Mouse (Mus musculus): ENCODE results near the gene Senp7. TPM values are rescaled to one million over a fixed set of nuclear protein-coding genes. Genes with fewer than 3 reads are reported as not detected.

The Senp7 gene
- polyA plus RNA-seq, 1 experiment from 2014 or later = 18.2 TPM

DNA sequence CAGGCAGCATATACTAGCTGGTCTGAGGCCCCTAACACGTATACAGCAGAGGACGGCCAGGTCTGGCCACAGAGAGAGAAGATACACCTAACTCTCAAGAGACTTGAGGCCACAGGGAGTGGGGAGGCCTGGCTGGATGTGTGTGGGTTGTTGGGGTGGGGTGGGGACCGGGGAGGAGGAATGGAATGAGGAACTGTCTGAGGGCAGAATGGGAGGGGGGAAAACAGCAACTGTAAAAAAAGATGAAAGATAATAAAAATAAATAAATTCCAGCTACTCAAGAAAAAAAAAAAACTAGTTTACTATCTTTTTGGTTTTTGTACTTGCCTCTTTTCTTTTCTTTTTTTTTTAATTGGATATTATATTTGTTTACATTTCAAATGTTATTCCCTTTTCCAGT is 91.8 kb downstream of the Senp7 start:
- no peaks in the 10 kb centered on the region for H3K4me1 ChIP-seq (replicated peaks)
- DNase-seq (no peak), ATAC-seq (ENCODE audit: low read depth) (no peak)
- H3K4me2 ChIP-seq = no peak overlapping the region
- no peaks in the 10 kb centered on the region for H3K27me3 ChIP-seq
- no peak overlapping the region for H3K9ac ChIP-seq
- no peak overlapping the region for H3K27ac ChIP-seq
- H3K9me3 ChIP-seq (replicated peaks) = no peaks in the 10 kb centered on the region
- 50% methylated on average over 3 of the region's 3 CpGs for WGBS (ENCODE audit: insufficient replicate concordance)
- no peak overlapping the region for H3K4me3 ChIP-seq (replicated peaks)
- peaks cover 6% of the 10 kb centered on the region; the same call in 1 of the 2 replicates for H3K36me3 ChIP-seq

DNA sequence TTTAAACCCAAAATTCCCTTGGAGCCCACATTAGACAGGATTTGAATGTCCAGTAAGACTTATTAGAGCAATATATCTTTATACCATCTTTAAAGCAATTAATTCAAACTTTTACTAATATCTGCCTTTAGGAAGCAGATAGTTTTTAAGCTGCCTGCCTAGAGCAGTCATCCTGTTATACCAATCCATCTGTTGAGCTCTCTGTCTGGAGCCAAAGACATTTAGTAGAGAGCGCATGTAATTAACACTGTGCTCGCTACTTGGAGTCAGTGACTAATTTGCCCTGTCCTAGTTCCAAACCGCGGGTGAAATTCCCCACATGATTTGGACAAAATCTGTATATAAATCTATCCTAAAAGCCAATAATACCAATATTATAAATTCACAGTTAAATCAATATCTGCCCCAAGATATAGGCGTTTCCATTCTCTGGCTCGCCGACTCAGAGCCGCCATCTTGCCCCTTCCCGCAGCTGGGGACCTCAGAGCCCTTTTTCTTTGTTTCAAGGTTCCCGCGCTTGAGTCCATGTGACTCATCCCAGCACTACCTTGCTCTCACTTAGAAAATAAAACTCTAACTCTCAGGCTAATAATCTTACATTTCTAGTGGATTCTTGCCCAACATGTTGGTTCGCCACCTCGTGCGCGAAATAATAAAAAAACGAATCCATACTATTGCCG is 96.9 kb downstream of the Senp7 start:
- WGBS (ENCODE audit: insufficient replicate concordance) = 94% methylated on average over 17 of the region's 17 CpGs
- Histone ChIP-seq H3K4me3 (replicated peaks) (no peak overlapping the region), H3K9ac (no peak overlapping the region), H3K9me3 (replicated peaks) (no peaks in the 10 kb centered on the region), H3K4me1 (replicated peaks) (no peaks in the 10 kb centered on the region), H3K4me2 (no peak overlapping the region), H3K36me3 (0 out of 2 replicates have a peak, but pooled peaks cover 6% of the 10 kb centered on the region), H3K27me3 (no peaks in the 10 kb centered on the region), H3K27ac (no peak overlapping the region)
- no peak for DNase-seq
- ATAC-seq (ENCODE audit: low read depth) = no peak

DNA sequence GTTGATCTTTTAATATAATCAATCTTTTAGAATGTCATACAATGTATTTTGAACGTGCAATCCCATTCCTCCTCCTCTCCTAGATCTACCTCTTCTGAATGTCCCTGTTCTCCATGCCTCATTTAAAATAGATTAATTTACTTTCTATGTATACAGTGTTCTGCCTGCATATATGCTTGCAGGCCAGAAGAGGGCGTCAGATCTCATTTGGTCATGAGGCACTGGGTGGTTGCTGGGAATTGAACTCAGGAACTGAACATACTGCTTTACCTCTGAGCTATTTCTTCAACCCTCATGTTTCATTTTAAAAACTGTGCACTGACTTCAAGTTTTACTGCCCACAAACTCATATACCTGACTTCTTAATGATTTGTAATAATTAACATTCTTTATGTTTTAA is 99.5 kb downstream of the Senp7 start:
- DNase-seq (no peak), ATAC-seq (ENCODE audit: low read depth) (no peak)
- no peaks in the 10 kb centered on the region for H3K9me3 ChIP-seq (replicated peaks)
- H3K4me3 ChIP-seq (replicated peaks) = no peak overlapping the region
- H3K9ac ChIP-seq = no peak overlapping the region
- H3K4me2 ChIP-seq = no peak overlapping the region
- WGBS (ENCODE audit: insufficient replicate concordance) = 32% methylated on average over 2 of the region's 2 CpGs
- H3K27ac ChIP-seq = no peak overlapping the region
- no peaks in the 10 kb centered on the region for H3K4me1 ChIP-seq (replicated peaks)
- H3K36me3 ChIP-seq = 0 out of 2 replicates have a peak, but pooled peaks cover 3% of the 10 kb centered on the region
- H3K27me3 ChIP-seq = no peaks in the 10 kb centered on the region

DNA sequence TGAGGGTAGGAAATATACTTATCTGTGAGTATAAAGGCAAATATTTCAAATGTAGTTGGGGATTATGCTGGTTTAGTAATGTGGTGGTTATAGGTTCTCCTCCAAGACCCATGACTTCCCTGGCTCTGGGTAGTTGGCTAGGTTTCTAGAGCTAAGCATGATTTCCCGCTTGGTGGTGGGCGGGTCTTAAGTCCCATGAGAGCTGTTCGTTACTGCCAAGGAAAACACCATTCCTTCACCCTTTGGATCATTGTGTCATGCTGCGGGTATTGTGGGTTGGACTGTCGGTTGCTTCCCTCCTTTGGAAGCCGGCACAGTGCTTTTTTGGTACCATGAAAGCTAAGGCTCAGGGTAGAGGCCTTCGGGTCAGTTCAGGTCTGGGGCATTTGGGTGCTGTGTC is 115.3 kb downstream of the Senp7 start:
- H3K4me3 ChIP-seq (replicated peaks) = no peak overlapping the region
- ATAC-seq (ENCODE audit: low read depth) (no peak), DNase-seq (no peak)
- peaks cover 15% of the 10 kb centered on the region for H3K36me3 ChIP-seq
- no peak overlapping the region for H3K4me2 ChIP-seq
- no peaks in the 10 kb centered on the region for H3K27me3 ChIP-seq
- H3K27ac ChIP-seq = no peak overlapping the region
- H3K9me3 ChIP-seq (replicated peaks) = no peaks in the 10 kb centered on the region
- H3K4me1 ChIP-seq (replicated peaks) = no peaks in the 10 kb centered on the region
- WGBS (ENCODE audit: insufficient replicate concordance) = 85% methylated on average over 7 of the region's 7 CpGs
- H3K9ac ChIP-seq = no peak overlapping the region

DNA sequence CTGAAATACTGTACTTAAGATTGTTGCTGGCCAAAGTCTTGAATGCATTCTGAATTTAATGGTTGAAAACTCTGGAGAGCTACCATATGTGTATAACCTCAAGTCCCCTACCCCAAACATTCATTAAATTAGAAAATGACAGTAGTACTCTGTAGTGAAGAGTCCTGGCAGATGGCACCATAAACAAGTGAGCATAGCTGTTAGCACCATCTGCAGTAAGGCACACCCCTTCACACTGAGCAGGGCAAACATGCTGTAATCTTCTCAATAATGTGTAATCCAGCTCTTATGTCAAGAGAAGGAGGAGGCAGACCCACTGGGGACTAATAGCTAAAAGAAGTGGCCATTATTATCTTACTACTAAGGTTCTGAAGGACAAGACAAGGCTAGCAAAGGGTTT is 122.1 kb downstream of the Senp7 start:
- no peaks in the 10 kb centered on the region for H3K4me1 ChIP-seq (replicated peaks)
- H3K27me3 ChIP-seq = no peaks in the 10 kb centered on the region
- H3K27ac ChIP-seq = no peak overlapping the region
- no peak overlapping the region for H3K9ac ChIP-seq
- ATAC-seq (ENCODE audit: low read depth) (no peak), DNase-seq (no peak)
- H3K36me3 ChIP-seq = peaks cover 30% of the 10 kb centered on the region
- H3K4me2 ChIP-seq = no peak overlapping the region
- no peaks in the 10 kb centered on the region for H3K9me3 ChIP-seq (replicated peaks)
- no peak overlapping the region for H3K4me3 ChIP-seq (replicated peaks)

DNA sequence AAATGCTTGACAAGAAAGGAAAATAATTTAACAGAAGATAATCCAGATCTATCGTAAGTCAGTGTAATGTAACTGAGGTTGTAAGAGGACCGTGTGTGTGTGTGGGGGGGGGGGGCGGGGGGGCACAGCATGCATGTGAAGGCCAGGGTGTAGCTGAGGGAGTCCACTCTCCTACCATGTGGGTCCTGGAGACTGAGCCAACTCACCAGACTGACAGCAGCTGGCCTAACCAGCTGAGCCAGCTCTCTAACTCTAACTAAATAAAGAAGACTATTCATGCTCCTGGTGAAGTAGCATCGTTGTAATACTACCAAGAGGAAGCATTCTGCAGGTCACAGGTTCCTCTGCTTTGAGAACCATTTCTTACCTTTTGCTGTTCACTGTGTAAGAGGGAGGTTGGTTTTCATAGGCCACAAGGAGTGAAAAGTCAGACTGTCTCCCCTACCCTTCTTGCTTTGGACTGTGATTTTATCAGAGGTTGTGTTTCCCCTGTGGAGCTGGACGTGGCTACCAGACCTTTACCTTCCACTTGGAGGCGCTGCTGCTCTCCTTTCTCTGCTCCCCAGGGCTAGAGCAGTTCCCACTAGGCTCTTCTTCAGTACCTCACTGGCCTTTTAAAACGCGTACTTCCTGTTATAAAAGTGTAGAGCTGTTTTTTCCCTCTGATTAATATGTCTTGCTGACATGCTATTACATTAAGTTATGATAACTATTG is 127.9 kb downstream of the Senp7 start:
- DNase-seq = no peak
- no peak overlapping the region for H3K4me3 ChIP-seq (replicated peaks)
- H3K27ac ChIP-seq = no peak overlapping the region
- WGBS (ENCODE audit: insufficient replicate concordance) = 69% methylated on average over 8 of the region's 8 CpGs
- H3K4me2 ChIP-seq = no peak overlapping the region
- no peaks in the 10 kb centered on the region for H3K27me3 ChIP-seq
- H3K9me3 ChIP-seq (replicated peaks) = no peaks in the 10 kb centered on the region
- H3K4me1 ChIP-seq (replicated peaks) = no peaks in the 10 kb centered on the region
- H3K9ac ChIP-seq = no peak overlapping the region
- peaks cover 32% of the 10 kb centered on the region for H3K36me3 ChIP-seq
- ATAC-seq (ENCODE audit: low read depth) = no peak

DNA sequence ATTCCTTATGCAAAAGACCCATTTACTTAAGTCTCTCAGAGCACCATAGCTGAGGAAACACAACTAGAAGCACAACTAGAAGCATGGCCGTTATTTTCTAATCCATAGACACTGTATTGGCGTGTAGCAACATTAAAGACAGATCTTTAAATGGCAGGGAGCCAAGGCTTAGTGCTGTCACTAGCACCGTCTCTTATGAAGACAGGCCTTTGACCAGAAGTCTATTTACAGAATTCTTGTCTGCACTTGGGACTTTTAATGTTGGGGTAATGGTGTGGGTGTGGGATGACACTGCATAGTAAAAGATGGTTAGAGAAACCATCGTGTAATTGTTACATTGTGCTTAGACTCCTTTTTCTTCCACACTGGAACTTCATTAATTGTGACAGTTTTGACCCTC is 138.7 kb downstream of the Senp7 start:
- no peak for DNase-seq
- no peak for ATAC-seq (ENCODE audit: low read depth)
- no peaks in the 10 kb centered on the region for H3K27me3 ChIP-seq
- H3K4me3 ChIP-seq (replicated peaks) = no peak overlapping the region
- 80% methylated on average over 4 of the region's 4 CpGs for WGBS (ENCODE audit: insufficient replicate concordance)
- H3K9me3 ChIP-seq (replicated peaks) = no peaks in the 10 kb centered on the region
- H3K9ac ChIP-seq = no peak overlapping the region
- peaks cover 24% of the 10 kb centered on the region for H3K36me3 ChIP-seq
- H3K4me2 ChIP-seq = no peak overlapping the region
- no peak overlapping the region for H3K27ac ChIP-seq
- H3K4me1 ChIP-seq (replicated peaks) = no peaks in the 10 kb centered on the region

DNA sequence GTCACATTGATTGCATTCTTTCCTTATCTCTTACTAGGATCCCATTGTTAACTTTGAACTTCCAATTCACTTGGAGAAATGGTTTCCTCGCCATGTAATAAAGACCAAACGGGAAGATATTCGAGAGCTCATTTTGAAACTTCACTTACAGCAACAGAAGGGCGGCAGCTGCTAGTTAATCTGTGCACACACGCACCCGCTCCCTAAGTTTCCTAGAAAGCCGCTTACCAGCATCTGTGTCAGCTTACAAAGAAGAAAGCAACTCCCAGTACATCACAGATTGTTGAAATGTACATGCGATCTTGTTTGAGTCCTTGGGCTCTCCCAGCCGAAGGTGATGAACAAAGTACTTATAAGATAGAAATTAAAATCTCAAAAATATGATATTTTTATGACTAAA is 140.1 kb downstream of the Senp7 start:
- Histone ChIP-seq H3K36me3 (peaks cover 17% of the 10 kb centered on the region), H3K27me3 (no peaks in the 10 kb centered on the region), H3K9me3 (replicated peaks) (no peaks in the 10 kb centered on the region), H3K4me2 (no peak overlapping the region), H3K4me3 (replicated peaks) (no peak overlapping the region), H3K9ac (no peak overlapping the region), H3K4me1 (replicated peaks) (no peaks in the 10 kb centered on the region), H3K27ac (no peak overlapping the region)
- DNase-seq (no peak), ATAC-seq (ENCODE audit: low read depth) (no peak)
- WGBS (ENCODE audit: insufficient replicate concordance) = 86% methylated on average over 9 of the region's 9 CpGs

DNA sequence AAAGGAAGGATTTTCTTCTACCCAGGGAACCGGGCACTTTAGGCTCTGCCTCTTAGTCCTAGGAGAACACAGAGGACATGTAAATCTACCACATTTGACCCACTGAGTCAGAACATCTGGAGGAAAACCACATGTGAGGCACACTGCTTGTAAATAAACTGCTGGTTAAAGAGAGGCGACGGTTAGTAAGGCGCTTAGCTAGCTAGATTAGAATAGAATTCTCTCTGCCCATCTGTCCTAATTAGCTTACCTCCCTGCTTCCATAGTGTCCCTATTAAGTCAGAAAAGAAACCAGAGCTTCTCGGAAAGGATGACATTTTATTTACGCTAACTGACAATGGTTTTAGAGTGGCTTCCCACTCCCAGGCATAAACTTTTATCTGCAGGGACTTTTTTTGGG is 155.9 kb downstream of the Senp7 start, which contains the start of gene Impg2:
Gene Impg2 (plus strand): TSS at position 263 of the 400 bp plus-strand sequence.
- no peak for ATAC-seq (ENCODE audit: low read depth)
- WGBS (ENCODE audit: insufficient replicate concordance) = 64% methylated on average over 6 of the region's 6 CpGs

DNA sequence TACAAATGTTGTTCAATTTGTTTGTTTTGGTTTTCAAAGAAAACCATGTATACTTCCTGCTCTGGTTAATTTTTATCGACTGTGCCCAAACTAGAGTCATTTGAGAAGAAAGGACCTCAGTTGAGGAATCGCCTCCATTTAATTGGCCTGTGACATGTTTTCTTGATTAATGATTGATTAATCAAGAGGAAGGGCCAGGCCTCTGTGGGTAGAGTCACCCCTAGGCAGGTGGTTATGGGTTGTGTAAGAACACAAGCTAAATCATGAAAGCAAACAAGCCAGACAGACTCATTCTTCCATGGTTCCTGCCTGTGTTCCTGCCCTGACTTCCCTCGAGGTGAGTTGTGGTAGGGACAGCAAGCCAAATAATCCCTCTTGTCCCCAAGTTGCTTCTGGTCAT is 164.6 kb downstream of the Senp7 start:
- no peaks in the 10 kb centered on the region for H3K9me3 ChIP-seq (replicated peaks)
- ATAC-seq (ENCODE audit: low read depth) (no peak), DNase-seq (no peak)
- H3K27ac ChIP-seq = no peak overlapping the region
- no peak overlapping the region for H3K4me3 ChIP-seq (replicated peaks)
- H3K9ac ChIP-seq = no peak overlapping the region
- no peak overlapping the region for H3K4me2 ChIP-seq
- WGBS (ENCODE audit: insufficient replicate concordance) = 63% methylated on average over 3 of the region's 3 CpGs
- no peaks in the 10 kb centered on the region for H3K27me3 ChIP-seq
- H3K36me3 ChIP-seq = no peaks in the 10 kb centered on the region
- no peaks in the 10 kb centered on the region for H3K4me1 ChIP-seq (replicated peaks)

More for the DNA sequence above, 155.9 kb downstream of the Senp7 start, which contains the start of gene Impg2:
- Histone ChIP-seq H3K4me1 (replicated peaks) (no peaks in the 10 kb centered on the region), H3K36me3 (no peaks in the 10 kb centered on the region), H3K27me3 (no peaks in the 10 kb centered on the region), H3K4me3 (replicated peaks) (no peak within 1 kb of the TSS), H3K4me2 (no peak within 1 kb of the TSS), H3K9ac (no peak within 1 kb of the TSS), H3K27ac (no peak within 1 kb of the TSS), H3K9me3 (replicated peaks) (no peaks in the 10 kb centered on the region)
- no peak for DNase-seq

DNA sequence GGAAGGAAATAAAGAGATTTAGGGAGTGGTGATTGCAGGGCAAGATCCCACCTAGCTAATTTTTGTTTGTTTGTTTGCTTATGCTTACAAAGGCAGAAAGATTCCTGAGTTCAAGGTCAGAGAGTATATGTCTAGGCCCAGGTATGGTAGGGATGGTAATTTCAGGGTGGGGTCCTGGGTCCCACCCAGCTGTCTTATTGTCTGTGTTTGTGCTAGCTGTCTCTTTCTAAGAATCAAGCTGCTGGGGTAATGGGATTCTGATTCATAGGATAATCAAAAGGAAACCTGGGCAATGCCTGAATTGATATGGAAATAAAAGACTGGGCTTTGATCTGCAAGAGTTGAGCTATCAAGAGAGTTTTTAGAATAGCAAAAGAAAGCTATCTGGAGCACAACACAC is 179.5 kb downstream of the Senp7 start:
- no peak for ATAC-seq (ENCODE audit: low read depth)

DNA sequence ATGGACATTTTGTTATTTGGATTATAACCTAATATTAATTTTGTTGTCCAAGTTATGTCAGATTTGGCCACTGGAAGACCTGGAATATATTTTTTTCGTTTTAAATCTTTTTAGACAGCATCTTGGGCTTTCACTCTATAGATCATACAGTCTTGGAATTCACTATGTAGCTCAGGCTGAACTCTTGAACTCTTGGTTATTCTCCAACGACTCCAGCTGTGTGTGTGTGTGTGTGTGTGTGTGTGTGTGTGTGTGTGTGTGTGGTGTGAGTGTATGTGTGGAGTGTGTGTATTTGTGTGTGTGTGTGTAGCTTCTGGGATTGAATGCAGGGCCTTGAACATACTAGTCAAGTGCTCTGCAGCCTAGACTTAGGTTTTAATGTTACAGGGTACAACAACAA is 181.3 kb downstream of the Senp7 start:
- Histone ChIP-seq H3K36me3 (no peaks in the 10 kb centered on the region), H3K4me2 (no peak overlapping the region), H3K27me3 (no peaks in the 10 kb centered on the region), H3K9ac (no peak overlapping the region), H3K9me3 (replicated peaks) (no peaks in the 10 kb centered on the region; the same call in 1 of the 2 replicates), H3K4me3 (replicated peaks) (no peak overlapping the region), H3K27ac (no peak overlapping the region), H3K4me1 (replicated peaks) (no peaks in the 10 kb centered on the region)
- DNase-seq = no peak
- 33% methylated on average over 2 of the region's 2 CpGs for WGBS (ENCODE audit: insufficient replicate concordance)
- ATAC-seq (ENCODE audit: low read depth) = no peak

More for the DNA sequence above, 179.5 kb downstream of the Senp7 start:
- no peak overlapping the region for H3K4me3 ChIP-seq (replicated peaks)
- DNase-seq = no peak
- H3K27me3 ChIP-seq = no peaks in the 10 kb centered on the region
- no peak overlapping the region for H3K9ac ChIP-seq
- no peaks in the 10 kb centered on the region for H3K36me3 ChIP-seq
- H3K27ac ChIP-seq = no peak overlapping the region
- no peaks in the 10 kb centered on the region for H3K4me1 ChIP-seq (replicated peaks)
- H3K4me2 ChIP-seq = no peak overlapping the region
- H3K9me3 ChIP-seq (replicated peaks) = no peaks in the 10 kb centered on the region

Data from liver, embryonic 13.5 days (tissue).